ENCODE assay signal across 22 mouse cellular contexts in the genomic region with DNA sequence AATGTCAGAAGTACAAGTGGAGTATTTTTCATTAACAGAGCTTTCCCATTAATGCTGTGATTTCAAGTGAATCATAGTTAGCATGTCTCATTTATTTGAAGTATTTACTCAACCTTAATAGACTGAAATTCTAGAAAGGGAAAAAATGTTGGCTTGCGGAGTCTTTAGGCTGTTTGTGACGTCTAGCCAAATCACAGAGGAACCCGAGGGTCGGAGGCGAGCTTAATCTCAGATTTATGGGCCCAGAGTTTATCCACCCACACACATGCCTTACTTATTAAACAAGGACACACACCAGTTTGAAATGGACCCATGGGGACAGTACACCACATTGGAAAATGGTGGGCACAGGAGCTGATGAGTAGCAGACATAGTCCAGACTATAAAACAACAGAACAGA. TPM values are rescaled to one million over a fixed set of nuclear protein-coding genes. Genes with fewer than 3 reads are reported as not detected.
"Had no signal": no experiment of that assay in that cellular context is flagged by ENCODE, and none has a peak within 500 bp of the region (broad histone marks: within the 10 kb centered on the region; RNA-seq: fewer than 3 reads in every experiment).

No protein-coding gene starts in this region.

- H3K27me3 ChIP-seq: limb, embryonic 12.5 days; limb, embryonic 15.5 days; midbrain, embryonic 13.5 days; neural tube, embryonic 13.5 days; stomach, embryonic 15.5 days had no signal

- H3K4me2 ChIP-seq: limb, embryonic 12.5 days; limb, embryonic 15.5 days; liver, embryonic 11.5 days; lung, embryonic 14.5 days; midbrain, embryonic 13.5 days; neural tube, embryonic 13.5 days; stomach, embryonic 15.5 days had no signal

- H3K36me3 ChIP-seq: limb, embryonic 12.5 days; limb, embryonic 15.5 days; midbrain, embryonic 10.5 days; midbrain, embryonic 13.5 days; neural tube, embryonic 13.5 days; stomach, embryonic 15.5 days had no signal

- H3K9ac ChIP-seq: limb, embryonic 12.5 days; limb, embryonic 15.5 days; liver, embryonic 14.5 days; liver, postnatal 0 days; lung, embryonic 14.5 days; midbrain, embryonic 13.5 days; neural tube, embryonic 13.5 days; stomach, embryonic 15.5 days had no signal

- H3K4me3 ChIP-seq: limb, embryonic 12.5 days; limb, embryonic 15.5 days; midbrain, embryonic 10.5 days; midbrain, embryonic 13.5 days; myocyte; neural tube, embryonic 13.5 days; stomach, embryonic 15.5 days had no signal

- H3K27ac ChIP-seq: limb, embryonic 12.5 days; limb, embryonic 15.5 days; liver, embryonic 14.5 days; macrophage; midbrain, embryonic 10.5 days; midbrain, embryonic 13.5 days; neural tube, embryonic 13.5 days; stomach, embryonic 15.5 days had no signal

- H3K9me3 ChIP-seq: limb, embryonic 12.5 days; limb, embryonic 15.5 days; midbrain, embryonic 10.5 days; midbrain, embryonic 13.5 days; neural tube, embryonic 13.5 days; stomach, embryonic 15.5 days had no signal

- DNase-seq: left cerebral cortex, postnatal 4 days; liver, postnatal 0 days; lung, embryonic 14.5 days; retina, postnatal 1 day; right cerebral cortex, postnatal 25 days; spleen, adult 18-20 months; thymus, postnatal 25 days had no signal

- H3K4me1 ChIP-seq: limb, embryonic 12.5 days; limb, embryonic 15.5 days; midbrain, embryonic 10.5 days; midbrain, embryonic 13.5 days; neural tube, embryonic 13.5 days had no signal

- ATAC-seq: intestine, embryonic 16.5 days; liver, postnatal 0 days; lung, postnatal 0 days; midbrain, embryonic 13.5 days; midbrain, embryonic 16.5 days had no signal

RNA-seq across cellular contexts. Expression of a gene that starts 17.4 kb away (rescaled TPM):
- total RNA-seq: monocyte, adult 5-6 weeks; neutrophil, adult 5-6 weeks had no signal
- polyA plus RNA-seq: macrophage had no signal
